Mouse (Mus musculus) C2C12 (cell line): Measurements from ENCODE around the gene Abtb1. TPM values are rescaled to one million over a fixed set of nuclear protein-coding genes. Genes with fewer than 3 reads are reported as not detected.

Experiments used
- H3K27me3 ChIP-seq: one replicate; pipeline ENCODE4 v1.6.1; 2011; ENCODE audit not compliant: control insufficient read depth, insufficient read depth, insufficient read length
- H3K36me3 ChIP-seq: one replicate; pipeline ENCODE4 v1.6.1; 2011; ENCODE audit not compliant: control insufficient read depth, insufficient read depth
- H3K4me3 ChIP-seq: one replicate; pipeline ENCODE4 v1.5.1; 2011; ENCODE audit warnings: mild to moderate bottlenecking, control low read depth; ENCODE audit not compliant: poor library complexity, insufficient read depth, severe bottlenecking
- H3K79me2 ChIP-seq: one replicate; pipeline ENCODE4 v1.6.1; 2011; ENCODE audit not compliant: control insufficient read depth, insufficient read depth
- H3K79me3 ChIP-seq: one replicate; pipeline ENCODE4 v1.6.1; 2011; ENCODE audit warnings: low read depth, control low read depth
- H3ac ChIP-seq: one replicate; pipeline ENCODE3; 2011; ENCODE audit warnings: low read depth; ENCODE audit not compliant: control insufficient read depth, insufficient read length
- CEBPB ChIP-seq: IDR thresholded peaks from one replicate; pipeline ENCODE4 v1.6.1; 2011; ENCODE audit warnings: low read depth, mild to moderate bottlenecking, control low read depth, moderate library complexity
- CTCF ChIP-seq: IDR thresholded peaks from one replicate; pipeline ENCODE4 v1.5.1; 2011; ENCODE audit not compliant: control insufficient read depth, insufficient read depth, insufficient read length
- FOSL1 ChIP-seq: IDR thresholded peaks from one replicate; pipeline ENCODE4 v1.8.0; 2011; ENCODE audit warnings: mild to moderate bottlenecking, low read length; ENCODE audit not compliant: poor library complexity, insufficient read depth, severe bottlenecking
- MAX ChIP-seq: IDR thresholded peaks from one replicate; pipeline ENCODE4 v1.6.1; 2011; ENCODE audit warnings: mild to moderate bottlenecking, control low read depth
- MYOD1 ChIP-seq: IDR thresholded peaks from one replicate; pipeline ENCODE4 v1.6.1; 2011; ENCODE audit warnings: low read depth; ENCODE audit not compliant: control insufficient read depth, insufficient read length
- MYOG ChIP-seq: IDR thresholded peaks from one replicate; pipeline ENCODE4 v1.6.1; 2011; ENCODE audit not compliant: control insufficient read depth, insufficient read length; ENCODE audit errors: extremely low read depth
- USF1 ChIP-seq: IDR thresholded peaks from one replicate; pipeline ENCODE4 v1.6.1; 2011; ENCODE audit warnings: low read depth, mild to moderate bottlenecking, control low read depth, moderate library complexity
- polyA plus RNA-seq: library from polyadenylated mRNA; unstranded; fragments of >200 nt; fragmentation: generic; extraction: Trizol; gene quantifications from one replicate; pipeline ENCODE4 v1.2.1, GENCODE M21; 2012; ENCODE audit warnings: missing spikeins

The Abtb1 gene
- polyA plus RNA-seq, 1 experiment = 6.7 TPM

DNA sequence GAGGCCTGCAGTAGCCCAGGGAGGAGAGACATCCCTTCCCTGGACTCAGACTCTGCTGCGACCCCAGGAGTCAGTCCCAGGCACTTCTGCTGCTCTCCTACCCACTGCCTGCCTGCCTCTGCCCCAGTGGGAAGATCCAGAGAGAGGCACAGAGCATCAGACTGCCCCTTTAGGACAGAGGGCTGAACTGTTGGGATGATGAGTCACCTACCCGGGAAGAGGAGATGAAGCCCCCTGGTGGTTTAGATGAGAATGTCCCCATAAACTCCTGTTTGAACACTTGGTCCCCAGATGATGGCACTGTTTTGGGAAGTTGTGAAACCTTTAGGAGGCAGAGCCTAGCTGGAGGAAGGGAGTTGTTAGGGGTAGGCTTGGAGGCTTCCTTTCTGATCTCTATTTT is 19.1 kb upstream of the Abtb1 start:
- no peaks in the 10 kb centered on the region for H3K79me3 ChIP-seq
- H3K4me3 ChIP-seq = no peak overlapping the region
- H3K36me3 ChIP-seq = no peaks in the 10 kb centered on the region
- TF ChIP-seq CEBPB = peak; percentile 42
- TF ChIP-seq USF1 = no peak
- no peak for TF ChIP-seq MYOD1
- peak; percentile 43 for TF ChIP-seq CTCF
- TF ChIP-seq FOSL1 = peak; percentile 24
- no peak overlapping the region for H3ac ChIP-seq
- no peaks in the 10 kb centered on the region for H3K79me2 ChIP-seq
- H3K27me3 ChIP-seq = no peaks in the 10 kb centered on the region

DNA sequence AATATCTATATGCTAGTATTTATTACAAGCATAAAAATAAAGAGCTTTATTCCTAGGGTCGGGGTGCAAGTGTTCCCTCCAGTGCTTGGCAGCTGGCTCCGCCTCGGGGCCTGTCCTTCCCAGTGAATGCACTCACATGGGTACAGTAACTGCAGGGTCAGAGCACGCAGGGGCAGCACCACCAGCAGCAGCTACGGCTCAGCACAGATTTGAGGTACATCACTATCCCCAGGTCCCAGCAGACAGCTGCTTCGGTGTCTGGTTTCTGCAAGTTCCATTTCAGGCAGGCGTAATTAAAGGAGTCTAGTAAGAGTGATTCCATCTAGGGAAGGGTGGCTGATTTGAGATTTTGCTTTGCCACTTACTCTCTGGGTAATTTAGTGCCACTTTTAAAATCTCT is 16.6 kb upstream of the Abtb1 start:
- Histone ChIP-seq H3K36me3 (no peaks in the 10 kb centered on the region), H3ac (no peak overlapping the region), H3K79me3 (no peaks in the 10 kb centered on the region), H3K79me2 (no peaks in the 10 kb centered on the region), H3K4me3 (no peak overlapping the region), H3K27me3 (peaks cover 17% of the 10 kb centered on the region)
- TF ChIP-seq FOSL1 (no peak), MYOG (no peak), MAX (no peak), MYOD1 (no peak), USF1 (no peak), CEBPB (no peak), CTCF (no peak)

DNA sequence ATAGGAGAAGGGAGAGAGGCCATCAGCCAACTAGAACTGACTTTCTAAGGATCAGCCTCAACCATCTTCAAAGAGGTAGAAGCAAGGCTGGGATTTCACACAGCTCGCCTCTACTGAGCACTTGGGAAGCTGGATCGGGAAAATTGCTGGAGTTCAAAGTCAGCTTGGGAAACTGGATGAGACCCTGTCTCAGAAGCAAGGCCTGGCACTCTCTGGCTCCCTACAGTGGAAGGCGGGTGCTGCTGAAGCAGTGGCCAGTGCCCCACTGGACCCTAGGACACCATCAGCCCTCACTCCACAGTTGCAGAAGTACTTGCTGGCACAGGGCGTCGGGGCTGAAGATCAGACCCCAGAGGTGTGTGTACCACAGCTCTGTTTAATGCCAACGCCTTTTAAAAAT is 16.0 kb upstream of the Abtb1 start:
- H3K27me3 ChIP-seq = peaks cover 17% of the 10 kb centered on the region
- TF ChIP-seq MYOG (no peak), FOSL1 (no peak), USF1 (no peak), MYOD1 (no peak), CEBPB (no peak), MAX (no peak), CTCF (no peak)

DNA sequence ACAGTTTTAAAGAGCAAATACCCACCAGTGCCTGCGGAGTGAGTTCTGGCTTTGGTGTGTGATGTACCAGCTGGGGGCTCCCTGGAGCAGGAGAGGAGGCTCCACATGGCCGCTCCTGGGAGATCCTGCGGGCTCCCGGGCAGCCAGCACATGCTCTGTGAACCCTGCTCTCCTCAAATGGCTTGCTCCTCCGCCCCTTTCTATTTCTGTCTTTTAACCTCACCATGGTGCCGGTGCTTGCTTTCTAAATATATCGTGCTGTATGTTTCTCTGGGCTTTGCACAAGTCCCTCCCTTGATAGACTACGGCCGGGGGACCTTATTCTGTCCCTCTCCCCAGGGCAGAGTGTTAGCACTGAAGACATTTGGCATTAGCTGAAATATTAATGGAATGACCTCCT is 15.5 kb upstream of the Abtb1 start:
- Histone ChIP-seq H3ac (no peak overlapping the region), H3K4me3 (no peak overlapping the region), H3K36me3 (no peaks in the 10 kb centered on the region), H3K79me2 (no peaks in the 10 kb centered on the region), H3K79me3 (no peaks in the 10 kb centered on the region), H3K27me3 (peaks cover 17% of the 10 kb centered on the region)
- TF ChIP-seq CTCF (peak; percentile 42), USF1 (no peak)

More for the DNA sequence above, 16.0 kb upstream of the Abtb1 start:
- H3K4me3 ChIP-seq = no peak overlapping the region
- H3K79me2 ChIP-seq = no peaks in the 10 kb centered on the region
- H3K36me3 ChIP-seq = no peaks in the 10 kb centered on the region
- H3ac ChIP-seq = no peak overlapping the region
- H3K79me3 ChIP-seq = no peaks in the 10 kb centered on the region

DNA sequence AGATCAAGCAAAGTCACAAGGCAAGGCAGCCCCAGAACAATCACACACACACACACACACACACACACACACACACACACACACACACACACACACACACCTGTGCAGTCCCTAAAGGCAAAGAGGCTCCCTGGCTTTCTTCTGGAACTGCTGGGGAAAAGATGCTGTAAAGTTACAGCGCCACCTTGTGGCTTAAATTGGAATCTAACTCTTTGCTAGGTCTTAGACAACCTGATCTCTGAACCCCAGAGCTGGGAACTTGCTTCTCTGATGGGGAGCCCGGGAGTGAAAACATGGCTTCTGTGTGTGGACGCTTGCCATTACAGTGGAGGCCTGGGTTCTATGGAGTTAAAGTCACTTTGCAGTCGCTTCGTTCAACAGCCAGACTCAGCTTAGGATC is 13.9 kb upstream of the Abtb1 start:
- no peaks in the 10 kb centered on the region for H3K36me3 ChIP-seq
- no peak overlapping the region for H3K4me3 ChIP-seq
- H3ac ChIP-seq = no peak overlapping the region
- H3K27me3 ChIP-seq = peaks cover 17% of the 10 kb centered on the region
- no peaks in the 10 kb centered on the region for H3K79me2 ChIP-seq
- TF ChIP-seq MYOD1 = no peak
- peak; percentile 7 for TF ChIP-seq CTCF
- TF ChIP-seq USF1 = no peak
- TF ChIP-seq MYOG = no peak
- no peaks in the 10 kb centered on the region for H3K79me3 ChIP-seq

DNA sequence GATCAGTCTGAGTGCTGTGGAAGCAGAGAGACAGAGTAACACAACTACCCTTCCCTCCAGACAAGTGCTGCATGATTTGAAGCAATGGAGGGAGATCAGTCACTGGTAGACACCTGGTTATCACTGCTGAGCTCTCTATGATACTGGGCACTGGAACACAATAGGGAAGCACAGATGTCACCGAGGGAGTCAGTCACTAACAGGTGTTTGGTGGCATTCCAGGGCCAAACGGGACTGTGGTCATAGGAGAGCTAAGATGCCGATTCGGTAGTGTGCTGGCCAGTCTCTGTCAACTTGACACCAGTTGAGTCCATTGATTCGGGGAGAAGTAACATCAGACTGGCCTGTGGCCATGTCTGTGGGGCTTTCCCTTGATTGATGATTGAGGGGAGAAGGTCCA is 12.7 kb upstream of the Abtb1 start:
- H3K27me3 ChIP-seq = peaks cover 17% of the 10 kb centered on the region
- no peaks in the 10 kb centered on the region for H3K79me3 ChIP-seq
- TF ChIP-seq CEBPB (no peak), FOSL1 (no peak), MYOD1 (no peak), USF1 (no peak), MYOG (no peak), MAX (no peak), CTCF (no peak)
- H3K79me2 ChIP-seq = no peaks in the 10 kb centered on the region
- H3K36me3 ChIP-seq = no peaks in the 10 kb centered on the region
- no peak overlapping the region for H3ac ChIP-seq
- H3K4me3 ChIP-seq = no peak overlapping the region
